Mouse (Mus musculus): ENCODE data around the gene Cdh10.

Gene Cdh10

GRCm38 (mm10) chr15:18975041-18975440, 156.3 kb downstream of the Cdh10 start:
- no peak for DNase-seq (ENCODE audit: low read depth, low spot score)

- DNase-seq (ENCODE audit: low read depth, low spot score), result no peak
These were observed 166.1 kb downstream of the Cdh10 start for GRCm38 (mm10) chr15:18984891-18985290.

GRCm38 (mm10) chr15:18987671-18988070, 168.9 kb downstream of the Cdh10 start:
- no peak for DNase-seq (ENCODE audit: low read depth, low spot score)

- DNase-seq (ENCODE audit: low read depth, low spot score), result no peak
These were observed 174.8 kb downstream of the Cdh10 start for GRCm38 (mm10) chr15:18993512-18993911.

- no peak for DNase-seq (ENCODE audit: low read depth, low spot score)
These were observed 175.5 kb downstream of the Cdh10 start for GRCm38 (mm10) chr15:18994294-18994693.

GRCm38 (mm10) chr15:19010829-19011228, 192.1 kb downstream of the Cdh10 start:
- DNase-seq (ENCODE audit: low read depth, low spot score), result no peak

- no peak for DNase-seq (ENCODE audit: low read depth, low spot score)
These were observed 214.2 kb downstream of the Cdh10 start for GRCm38 (mm10) chr15:19032983-19033382.

GRCm38 (mm10) chr15:19040077-19040476, 221.3 kb downstream of the Cdh10 start:
- DNase-seq (ENCODE audit: low read depth, low spot score), result no peak
